Mouse (Mus musculus): ENCODE measurements at regions not wholly inside any gene's neighbourhood (a gene's known extent, or its start where the extent isn't known, plus 50 kb on each side); places are given as distances from the start of the nearest gene placed in this dataset.

GRCm38 (mm10) chr7:36420741-36421140 lies 277.2 kb upstream of the Tshz3 start:
- in situ Hi-C loops (cut with MboI, MseI), result no loop called here

GRCm38 (mm10) chr7:36449181-36449915 lies 248.6 kb upstream of the Tshz3 start:
- in situ Hi-C loops (cut with MboI, MseI), result no loop called here

- in situ Hi-C loops (cut with MboI, MseI), result no loop called here
Observed at GRCm38 (mm10) chr7:36453816-36454215, 244.1 kb upstream of the Tshz3 start.

- in situ Hi-C loops (cut with MboI, MseI), result no loop called here
Observed at GRCm38 (mm10) chr7:36456080-36456479, 241.8 kb upstream of the Tshz3 start.

GRCm38 (mm10) chr7:36462422-36462833 lies 235.5 kb upstream of the Tshz3 start:
- in situ Hi-C loops (cut with MboI, MseI), result no loop called here

- in situ Hi-C loops (cut with MboI, MseI), result no loop called here
Observed at GRCm38 (mm10) chr7:36469386-36469785, 228.5 kb upstream of the Tshz3 start.

GRCm38 (mm10) chr7:36473532-36473931 lies 224.4 kb upstream of the Tshz3 start:
- in situ Hi-C loops (cut with MboI, MseI), result no loop called here

- in situ Hi-C loops (cut with MboI, MseI), result no loop called here
Observed at GRCm38 (mm10) chr7:36476434-36476833, 221.5 kb upstream of the Tshz3 start.

- in situ Hi-C loops (cut with MboI, MseI), result no loop called here
Observed at GRCm38 (mm10) chr7:36476851-36477644, 220.9 kb upstream of the Tshz3 start.

GRCm38 (mm10) chr7:36488155-36488554 lies 209.8 kb upstream of the Tshz3 start:
- in situ Hi-C loops (cut with MboI, MseI), result no loop called here

GRCm38 (mm10) chr7:36491173-36491581 lies 206.7 kb upstream of the Tshz3 start:
- in situ Hi-C loops (cut with MboI, MseI), result no loop called here

- in situ Hi-C loops (cut with MboI, MseI), result no loop called here
Observed at GRCm38 (mm10) chr7:36504010-36504875, 193.7 kb upstream of the Tshz3 start.

GRCm38 (mm10) chr7:36507895-36508431 lies 190.0 kb upstream of the Tshz3 start:
- in situ Hi-C loops (cut with MboI, MseI), result no loop called here

- in situ Hi-C loops (cut with MboI, MseI), result no loop called here
Observed at GRCm38 (mm10) chr7:36513680-36514079, 184.2 kb upstream of the Tshz3 start.

GRCm38 (mm10) chr7:36516094-36516663 lies 181.7 kb upstream of the Tshz3 start:
- in situ Hi-C loops (cut with MboI, MseI), result no loop called here

GRCm38 (mm10) chr7:36519027-36519426 lies 178.9 kb upstream of the Tshz3 start:
- in situ Hi-C loops (cut with MboI, MseI), result no loop called here

GRCm38 (mm10) chr7:36522960-36523359 lies 175.0 kb upstream of the Tshz3 start:
- in situ Hi-C loops (cut with MboI, MseI), result loop anchor here (10.0 kb wide), 1 partner anchor 1132 kb away; no protein-coding TSS in a partner anchor

- in situ Hi-C loops (cut with MboI, MseI), result loop anchor here (10.0 kb wide), 1 partner anchor 1129 kb away; no protein-coding TSS in a partner anchor
Observed at GRCm38 (mm10) chr7:36526148-36526547, 171.8 kb upstream of the Tshz3 start.

- in situ Hi-C loops (cut with MboI, MseI), result loop anchor here (10.0 kb wide), 1 partner anchor 1128 kb away; no protein-coding TSS in a partner anchor
Observed at GRCm38 (mm10) chr7:36526692-36527091, 171.2 kb upstream of the Tshz3 start.

- in situ Hi-C loops (cut with MboI, MseI), result loop anchor here (10.0 kb wide), 1 partner anchor 1125 kb away; no protein-coding TSS in a partner anchor
Observed at GRCm38 (mm10) chr7:36529504-36530065, 168.3 kb upstream of the Tshz3 start.

- in situ Hi-C loops (cut with MboI, MseI), result no loop called here
Observed at GRCm38 (mm10) chr7:36531559-36531958, 166.4 kb upstream of the Tshz3 start.

All from regulatory T cell (primary cell).